Mouse (Mus musculus): Measurements from ENCODE around the gene Vwa8. TPM values are rescaled to one million over a fixed set of nuclear protein-coding genes. Genes with fewer than 3 reads are reported as not detected.

Vwa8 gene
- polyA plus RNA-seq (2014; fragmentation: Nextera tagmentation; extraction: Ambion mirVana) = 5.6 and 8.0 TPM in 2 replicates

GRCm38 (mm10) chr14:78848941-78849911 lies at the start of gene Vwa8:
Gene Vwa8, plus strand, starts transcription at chr14:78849052.
- ATAC-seq (ENCODE audit: low FRiP score, low TSS enrichment) (peak; percentile 90), DNase-seq (peak; percentile 83)
- Histone ChIP-seq H3K4me2 (ENCODE audit: low read length) (peak within 1 kb of the TSS; percentile 74), H3K27ac (replicated peaks; ENCODE audit: low read depth, low read length) (peak within 1 kb of the TSS; percentile 81), H3K27me3 (ENCODE audit: control insufficient read depth, insufficient read depth, low read length) (no peaks in the 10 kb centered on the region), H3K36me3 (ENCODE audit: control insufficient read depth, insufficient read depth, low read length) (no peaks in the 10 kb centered on the region), H3K4me3 (replicated peaks; ENCODE audit: low read depth, low read length) (peak within 1 kb of the TSS; percentile 73), H3K4me1 (ENCODE audit: control insufficient read depth, insufficient read depth, low read length) (peaks cover 10% of the 10 kb centered on the region; the same call in 1 of the 2 replicates), H3K9ac (replicated peaks; ENCODE audit: low read length) (peak within 1 kb of the TSS; percentile 96), H3K9me3 (ENCODE audit: control insufficient read depth, low read length) (no peaks in the 10 kb centered on the region)
- 3% methylated on average over 57 of the region's 61 CpGs for WGBS

DNA sequence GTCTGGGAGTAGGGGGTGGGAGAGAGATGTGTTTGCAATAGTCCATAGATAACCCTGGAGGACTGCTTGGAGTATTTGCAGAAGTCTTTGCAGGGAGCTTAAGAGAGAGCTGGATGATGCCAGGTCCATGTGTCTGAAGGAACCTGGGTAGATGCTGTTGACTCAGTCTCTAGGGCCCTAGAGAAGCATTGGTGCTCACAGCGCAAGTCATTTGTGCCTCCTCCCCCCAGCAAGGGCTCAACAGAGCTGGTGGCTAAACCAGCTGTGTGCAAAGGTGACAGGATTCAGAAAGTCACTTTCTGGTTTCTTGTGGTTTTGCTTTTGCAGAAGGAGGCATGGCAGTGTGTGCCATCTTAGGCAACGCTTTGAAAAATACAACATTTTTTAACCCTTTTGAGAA lies 46.5 kb upstream of the Vwa8 start:
- H3K27me3 ChIP-seq (ENCODE audit: control insufficient read depth, insufficient read depth, low read length) = no peaks in the 10 kb centered on the region
- no peak overlapping the region for H3K9ac ChIP-seq (replicated peaks; ENCODE audit: low read length)
- no peaks in the 10 kb centered on the region for H3K4me1 ChIP-seq (ENCODE audit: control insufficient read depth, insufficient read depth, low read length)
- no peak overlapping the region for H3K27ac ChIP-seq (replicated peaks; ENCODE audit: low read depth, low read length)
- no peak overlapping the region for H3K4me3 ChIP-seq (replicated peaks; ENCODE audit: low read depth, low read length)
- no peak for DNase-seq
- WGBS = 95% methylated on average over 2 of the region's 2 CpGs
- ATAC-seq (ENCODE audit: low FRiP score, low TSS enrichment) = no peak
- no peak overlapping the region for H3K4me2 ChIP-seq (ENCODE audit: low read length)
- no peaks in the 10 kb centered on the region for H3K36me3 ChIP-seq (ENCODE audit: control insufficient read depth, insufficient read depth, low read length)
- H3K9me3 ChIP-seq (ENCODE audit: control insufficient read depth, low read length) = no peaks in the 10 kb centered on the region

GRCm38 (mm10) chr14:78803924-78804323 lies 44.9 kb upstream of the Vwa8 start:
- H3K27me3 ChIP-seq (ENCODE audit: control insufficient read depth, insufficient read depth, low read length) = no peaks in the 10 kb centered on the region
- ATAC-seq (ENCODE audit: low FRiP score, low TSS enrichment) (no peak), DNase-seq (no peak)
- no peak overlapping the region for H3K9ac ChIP-seq (replicated peaks; ENCODE audit: low read length)
- no peak overlapping the region for H3K27ac ChIP-seq (replicated peaks; ENCODE audit: low read depth, low read length)
- no peaks in the 10 kb centered on the region for H3K4me1 ChIP-seq (ENCODE audit: control insufficient read depth, insufficient read depth, low read length)
- no peaks in the 10 kb centered on the region for H3K36me3 ChIP-seq (ENCODE audit: control insufficient read depth, insufficient read depth, low read length)
- no peak overlapping the region for H3K4me3 ChIP-seq (replicated peaks; ENCODE audit: low read depth, low read length)
- no peak overlapping the region for H3K4me2 ChIP-seq (ENCODE audit: low read length)
- H3K9me3 ChIP-seq (ENCODE audit: control insufficient read depth, low read length) = no peaks in the 10 kb centered on the region
- 83% methylated on average over 6 of the region's 6 CpGs for WGBS

DNA sequence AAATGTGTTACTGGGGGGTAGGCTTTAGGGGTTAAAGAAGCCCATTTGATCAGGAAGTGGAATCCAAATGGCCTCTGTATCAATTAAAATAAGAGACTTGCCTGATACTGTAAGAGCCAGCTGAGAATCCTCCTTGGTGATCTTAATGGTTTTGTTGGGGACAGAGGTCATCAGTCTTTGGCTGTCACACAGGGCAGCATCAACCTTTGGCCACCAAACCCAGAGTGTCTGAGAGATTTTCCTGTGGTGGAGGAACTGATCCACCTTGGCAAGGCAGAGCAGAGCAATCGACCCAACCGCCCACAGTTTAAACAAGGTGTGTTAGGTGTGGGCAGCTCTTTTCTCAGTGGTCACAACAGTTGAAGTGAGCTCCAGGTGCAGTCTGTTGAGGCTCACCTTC lies 36.0 kb upstream of the Vwa8 start:
- H3K4me3 ChIP-seq (replicated peaks; ENCODE audit: low read depth, low read length) = no peak overlapping the region
- ATAC-seq (ENCODE audit: low FRiP score, low TSS enrichment) (no peak), DNase-seq (no peak)
- no peak overlapping the region for H3K27ac ChIP-seq (replicated peaks; ENCODE audit: low read depth, low read length)
- WGBS = 96% methylated on average over 2 of the region's 2 CpGs
- no peak overlapping the region for H3K4me2 ChIP-seq (ENCODE audit: low read length)
- peaks cover 9% of the 10 kb centered on the region for H3K9me3 ChIP-seq (ENCODE audit: control insufficient read depth, low read length)
- H3K9ac ChIP-seq (replicated peaks; ENCODE audit: low read length) = no peak overlapping the region
- no peaks in the 10 kb centered on the region for H3K27me3 ChIP-seq (ENCODE audit: control insufficient read depth, insufficient read depth, low read length)
- H3K36me3 ChIP-seq (ENCODE audit: control insufficient read depth, insufficient read depth, low read length) = no peaks in the 10 kb centered on the region
- H3K4me1 ChIP-seq (ENCODE audit: control insufficient read depth, insufficient read depth, low read length) = no peaks in the 10 kb centered on the region

DNA sequence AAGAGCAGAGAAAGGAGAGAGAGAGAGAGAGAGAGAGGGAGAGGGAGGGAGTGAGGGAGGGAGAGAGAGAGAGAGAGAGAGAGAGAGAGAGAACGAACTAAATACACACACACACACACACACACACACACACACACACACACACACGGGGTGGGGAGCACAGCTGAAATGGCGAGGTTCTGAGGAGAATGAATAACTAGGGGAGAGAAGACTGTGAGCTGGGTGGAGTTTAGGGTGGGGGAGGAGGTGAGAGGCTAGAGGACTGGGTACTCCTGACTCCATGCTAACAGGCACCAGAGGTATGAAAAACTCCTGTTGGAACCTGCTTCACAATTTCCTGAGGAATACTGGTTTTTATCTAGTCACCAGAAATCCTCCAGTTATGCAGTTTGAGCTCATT lies 32.4 kb upstream of the Vwa8 start:
- ATAC-seq (ENCODE audit: low FRiP score, low TSS enrichment) (no peak), DNase-seq (no peak)
- Histone ChIP-seq H3K36me3 (ENCODE audit: control insufficient read depth, insufficient read depth, low read length) (no peaks in the 10 kb centered on the region), H3K27me3 (ENCODE audit: control insufficient read depth, insufficient read depth, low read length) (no peaks in the 10 kb centered on the region), H3K4me1 (ENCODE audit: control insufficient read depth, insufficient read depth, low read length) (no peaks in the 10 kb centered on the region), H3K4me3 (replicated peaks; ENCODE audit: low read depth, low read length) (no peak overlapping the region), H3K27ac (replicated peaks; ENCODE audit: low read depth, low read length) (no peak overlapping the region), H3K4me2 (ENCODE audit: low read length) (no peak overlapping the region), H3K9me3 (ENCODE audit: control insufficient read depth, low read length) (peaks cover 9% of the 10 kb centered on the region), H3K9ac (replicated peaks; ENCODE audit: low read length) (no peak overlapping the region)
- 43% methylated on average over 2 of the region's 3 CpGs for WGBS

DNA sequence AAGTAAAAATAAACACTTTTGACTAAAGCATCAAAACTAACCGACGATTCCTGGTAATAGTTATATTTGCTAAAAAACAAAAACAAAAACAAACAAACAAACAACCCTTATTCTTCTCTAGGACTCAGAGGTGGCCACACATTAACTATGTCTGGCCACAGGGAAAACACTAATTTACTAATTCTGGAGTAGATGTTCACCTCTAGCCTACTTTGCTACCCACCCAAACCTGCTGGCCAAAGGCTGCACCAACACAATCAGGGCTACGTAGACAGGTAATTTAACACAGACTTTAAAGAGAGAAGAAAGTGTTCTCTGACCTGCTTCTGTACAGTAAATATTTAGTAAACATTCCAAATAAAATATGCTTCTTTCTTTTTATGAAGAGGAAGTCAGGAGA lies 31.2 kb upstream of the Vwa8 start:
- no peak overlapping the region for H3K27ac ChIP-seq (replicated peaks; ENCODE audit: low read depth, low read length)
- H3K27me3 ChIP-seq (ENCODE audit: control insufficient read depth, insufficient read depth, low read length) = no peaks in the 10 kb centered on the region
- DNase-seq (no peak), ATAC-seq (ENCODE audit: low FRiP score, low TSS enrichment) (no peak)
- WGBS = 96% methylated on average over 3 of the region's 3 CpGs
- no peak overlapping the region for H3K4me3 ChIP-seq (replicated peaks; ENCODE audit: low read depth, low read length)
- no peaks in the 10 kb centered on the region for H3K36me3 ChIP-seq (ENCODE audit: control insufficient read depth, insufficient read depth, low read length)
- H3K9ac ChIP-seq (replicated peaks; ENCODE audit: low read length) = no peak overlapping the region
- no peak overlapping the region for H3K4me2 ChIP-seq (ENCODE audit: low read length)
- H3K4me1 ChIP-seq (ENCODE audit: control insufficient read depth, insufficient read depth, low read length) = no peaks in the 10 kb centered on the region
- peaks cover 9% of the 10 kb centered on the region for H3K9me3 ChIP-seq (ENCODE audit: control insufficient read depth, low read length)

DNA sequence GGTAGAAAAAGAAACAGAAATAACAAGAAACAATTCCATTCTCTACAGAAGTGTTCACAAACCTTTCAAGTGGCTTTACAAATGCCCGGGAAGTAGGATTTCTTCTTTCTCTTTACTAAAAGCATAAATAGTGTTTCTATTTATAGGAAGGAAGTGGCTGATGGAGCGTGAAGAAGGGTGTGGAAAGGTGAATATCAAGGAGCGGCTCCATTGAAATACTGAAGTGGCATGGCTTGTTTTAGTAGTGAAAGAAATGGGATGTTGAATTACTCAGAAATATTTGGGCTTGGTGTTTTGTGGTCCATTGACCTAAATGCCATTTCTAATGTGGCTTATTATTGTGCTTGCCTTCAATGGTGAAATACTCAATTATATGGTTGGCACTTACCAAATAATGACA lies 30.4 kb upstream of the Vwa8 start:
- peaks cover 9% of the 10 kb centered on the region for H3K9me3 ChIP-seq (ENCODE audit: control insufficient read depth, low read length)
- 78% methylated on average over 3 of the region's 3 CpGs for WGBS
- H3K36me3 ChIP-seq (ENCODE audit: control insufficient read depth, insufficient read depth, low read length) = no peaks in the 10 kb centered on the region
- no peaks in the 10 kb centered on the region for H3K27me3 ChIP-seq (ENCODE audit: control insufficient read depth, insufficient read depth, low read length)
- no peak overlapping the region for H3K27ac ChIP-seq (replicated peaks; ENCODE audit: low read depth, low read length)
- H3K9ac ChIP-seq (replicated peaks; ENCODE audit: low read length) = no peak overlapping the region
- no peak overlapping the region for H3K4me3 ChIP-seq (replicated peaks; ENCODE audit: low read depth, low read length)
- H3K4me1 ChIP-seq (ENCODE audit: control insufficient read depth, insufficient read depth, low read length) = no peaks in the 10 kb centered on the region
- DNase-seq (no peak), ATAC-seq (ENCODE audit: low FRiP score, low TSS enrichment) (no peak)
- H3K4me2 ChIP-seq (ENCODE audit: low read length) = no peak overlapping the region

- no peaks in the 10 kb centered on the region for H3K9me3 ChIP-seq (ENCODE audit: control insufficient read depth, low read length)
- no peak for DNase-seq
- H3K27ac ChIP-seq (replicated peaks; ENCODE audit: low read depth, low read length) = no peak overlapping the region
- no peak overlapping the region for H3K4me3 ChIP-seq (replicated peaks; ENCODE audit: low read depth, low read length)
- H3K36me3 ChIP-seq (ENCODE audit: control insufficient read depth, insufficient read depth, low read length) = no peaks in the 10 kb centered on the region
- no peaks in the 10 kb centered on the region for H3K27me3 ChIP-seq (ENCODE audit: control insufficient read depth, insufficient read depth, low read length)
- WGBS = 84% methylated on average over 4 of the region's 4 CpGs
- H3K4me2 ChIP-seq (ENCODE audit: low read length) = no peak overlapping the region
- no peak overlapping the region for H3K9ac ChIP-seq (replicated peaks; ENCODE audit: low read length)
- ATAC-seq (ENCODE audit: low FRiP score, low TSS enrichment) = no peak
- no peaks in the 10 kb centered on the region for H3K4me1 ChIP-seq (ENCODE audit: control insufficient read depth, insufficient read depth, low read length)
These were observed 24.8 kb upstream of the Vwa8 start for GRCm38 (mm10) chr14:78824013-78824412.

DNA sequence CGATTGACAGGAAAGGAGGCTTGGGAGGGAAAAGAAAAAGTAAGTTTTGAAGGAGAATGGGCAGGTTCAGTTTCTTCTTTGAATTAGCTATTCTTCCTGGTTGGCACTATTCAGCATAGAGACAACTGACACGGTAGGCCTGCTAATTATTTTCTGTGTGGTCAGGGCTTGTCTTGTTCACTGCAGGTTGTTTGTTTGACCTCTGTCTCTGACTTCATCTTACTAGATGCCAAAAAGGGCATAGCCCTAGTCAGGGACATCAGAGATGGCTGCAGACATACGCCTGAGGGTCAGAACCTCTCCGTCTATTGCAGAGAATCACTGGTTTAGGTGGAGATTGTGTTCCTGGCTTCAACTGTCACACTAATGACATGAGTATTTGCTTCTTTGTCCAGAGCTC lies 24.3 kb upstream of the Vwa8 start:
- no peak for DNase-seq
- Histone ChIP-seq H3K9ac (replicated peaks; ENCODE audit: low read length) (no peak overlapping the region), H3K36me3 (ENCODE audit: control insufficient read depth, insufficient read depth, low read length) (no peaks in the 10 kb centered on the region), H3K4me2 (ENCODE audit: low read length) (no peak overlapping the region), H3K4me3 (replicated peaks; ENCODE audit: low read depth, low read length) (no peak overlapping the region), H3K9me3 (ENCODE audit: control insufficient read depth, low read length) (no peaks in the 10 kb centered on the region), H3K27ac (replicated peaks; ENCODE audit: low read depth, low read length) (no peak overlapping the region), H3K27me3 (ENCODE audit: control insufficient read depth, insufficient read depth, low read length) (no peaks in the 10 kb centered on the region), H3K4me1 (ENCODE audit: control insufficient read depth, insufficient read depth, low read length) (no peaks in the 10 kb centered on the region)
- no peak for ATAC-seq (ENCODE audit: low FRiP score, low TSS enrichment)
- 72% methylated on average over 4 of the region's 4 CpGs for WGBS

Measured in midbrain, embryonic 14.5 days (tissue).